Mouse (Mus musculus) ES-Bruce4 (cell line): ENCODE measurements at regions not wholly inside any gene's neighbourhood (a gene's known extent, or its start where the extent isn't known, plus 50 kb on each side); places are given as distances from the start of the nearest gene placed in this dataset.

Source experiments
- H3K27ac ChIP-seq: 2 replicates; pipeline ENCODE4 v1.5.1; 2012; ENCODE audit warnings: low read length, inconsistent platforms; ENCODE audit not compliant: insufficient read depth
- H3K27me3 ChIP-seq: 2 replicates; pipeline ENCODE4 v1.6.1; 2012; ENCODE audit warnings: mild to moderate bottlenecking, low read length, inconsistent platforms; ENCODE audit not compliant: control insufficient read depth, poor library complexity, insufficient read depth, severe bottlenecking
- H3K36me3 ChIP-seq: 2 replicates; pipeline ENCODE4 v1.6.1; 2012; ENCODE audit warnings: inconsistent platforms, mild to moderate bottlenecking, low read length, moderate library complexity; ENCODE audit not compliant: control insufficient read depth, poor library complexity, insufficient read depth, severe bottlenecking
- H3K4me1 ChIP-seq: one replicate; pipeline ENCODE4 v1.8.1; 2011; ENCODE audit warnings: low read length; ENCODE audit not compliant: control insufficient read depth, insufficient read depth
- H3K4me3 ChIP-seq: 2 replicates; pipeline ENCODE4 v1.5.1; 2011; ENCODE audit warnings: low read depth, mild to moderate bottlenecking, low read length
- H3K9ac ChIP-seq: 2 replicates; pipeline ENCODE4 v1.6.1; 2012; ENCODE audit warnings: low read depth, mild to moderate bottlenecking, inconsistent platforms; ENCODE audit not compliant: poor library complexity, severe bottlenecking
- H3K9me3 ChIP-seq: replicated peaks from 2 replicates; pipeline ENCODE4 v1.6.1; 2012; ENCODE audit warnings: mild to moderate bottlenecking, low read length, inconsistent platforms; ENCODE audit not compliant: control insufficient read depth, poor library complexity, insufficient read depth, severe bottlenecking
- CTCF ChIP-seq: IDR thresholded peaks from one replicate; pipeline ENCODE4 v1.8.1; 2011; ENCODE audit warnings: low read depth, low read length
- EP300 ChIP-seq: IDR thresholded peaks from 2 replicates; pipeline ENCODE4 v1.6.1; 2011; ENCODE audit warnings: low read depth, low read length; ENCODE audit not compliant: insufficient read depth
- POLR2A ChIP-seq: IDR thresholded peaks from one replicate; pipeline ENCODE4 v1.8.1; 2011; ENCODE audit warnings: low read length; ENCODE audit not compliant: insufficient read depth

GRCm38 (mm10) chr3:52740466-52741026, 276.5 kb downstream of the Cog6 start:
- no peak for TF ChIP-seq EP300
- no peak for TF ChIP-seq CTCF
- TF ChIP-seq POLR2A = no peak
- Histone ChIP-seq H3K4me1 (no peaks in the 10 kb centered on the region), H3K27ac (no peak overlapping the region), H3K9ac (no peak overlapping the region), H3K9me3 (no peaks in the 10 kb centered on the region), H3K4me3 (no peak overlapping the region), H3K36me3 (no peaks in the 10 kb centered on the region), H3K27me3 (peaks cover 2% of the 10 kb centered on the region; the same call in 1 of the 2 replicates)

GRCm38 (mm10) chr3:52739526-52739925, 277.5 kb downstream of the Cog6 start:
- no peaks in the 10 kb centered on the region for H3K9me3 ChIP-seq
- H3K4me3 ChIP-seq = no peak overlapping the region
- peaks cover 2% of the 10 kb centered on the region; the same call in 1 of the 2 replicates for H3K27me3 ChIP-seq
- H3K4me1 ChIP-seq = no peaks in the 10 kb centered on the region
- no peak overlapping the region for H3K27ac ChIP-seq
- H3K36me3 ChIP-seq = no peaks in the 10 kb centered on the region
- TF ChIP-seq CTCF = no peak
- TF ChIP-seq EP300 = no peak
- TF ChIP-seq POLR2A = no peak
- no peak overlapping the region for H3K9ac ChIP-seq

GRCm38 (mm10) chr3:52738386-52738785, 278.7 kb downstream of the Cog6 start:
- Histone ChIP-seq H3K9ac (no peak overlapping the region), H3K27me3 (peaks cover 2% of the 10 kb centered on the region; the same call in 1 of the 2 replicates), H3K4me3 (no peak overlapping the region), H3K36me3 (no peaks in the 10 kb centered on the region), H3K4me1 (no peaks in the 10 kb centered on the region), H3K9me3 (no peaks in the 10 kb centered on the region), H3K27ac (no peak overlapping the region)
- no peak for TF ChIP-seq POLR2A
- no peak for TF ChIP-seq CTCF
- no peak for TF ChIP-seq EP300

- H3K4me3 ChIP-seq = no peak overlapping the region
- H3K36me3 ChIP-seq = no peaks in the 10 kb centered on the region
- H3K27ac ChIP-seq = no peak overlapping the region
- H3K9me3 ChIP-seq = no peaks in the 10 kb centered on the region
- TF ChIP-seq POLR2A = no peak
- TF ChIP-seq EP300 = no peak
- TF ChIP-seq CTCF = no peak
- H3K27me3 ChIP-seq = peaks cover 2% of the 10 kb centered on the region; the same call in 1 of the 2 replicates
- no peaks in the 10 kb centered on the region for H3K4me1 ChIP-seq
- no peak overlapping the region for H3K9ac ChIP-seq
Observed at GRCm38 (mm10) chr3:52735939-52736338, 281.1 kb downstream of the Cog6 start.

- H3K27me3 ChIP-seq = no peaks in the 10 kb centered on the region
- no peak overlapping the region for H3K9ac ChIP-seq
- H3K9me3 ChIP-seq = no peaks in the 10 kb centered on the region
- no peak overlapping the region for H3K27ac ChIP-seq
- TF ChIP-seq POLR2A = no peak
- no peak for TF ChIP-seq EP300
- no peak for TF ChIP-seq CTCF
- no peak overlapping the region for H3K4me3 ChIP-seq
- H3K4me1 ChIP-seq = no peaks in the 10 kb centered on the region
- no peaks in the 10 kb centered on the region for H3K36me3 ChIP-seq
Observed at GRCm38 (mm10) chr3:52731941-52732340, 285.1 kb downstream of the Cog6 start.

- Histone ChIP-seq H3K9ac (no peak overlapping the region), H3K9me3 (no peaks in the 10 kb centered on the region), H3K27me3 (no peaks in the 10 kb centered on the region), H3K27ac (no peak overlapping the region), H3K36me3 (no peaks in the 10 kb centered on the region), H3K4me1 (no peaks in the 10 kb centered on the region), H3K4me3 (no peak overlapping the region)
- TF ChIP-seq EP300 = no peak
- TF ChIP-seq POLR2A = no peak
- TF ChIP-seq CTCF = no peak
Observed at GRCm38 (mm10) chr3:52731491-52731890, 285.5 kb downstream of the Cog6 start.
